Mouse (Mus musculus) lung, postnatal 0 days (tissue): Measurements from ENCODE around the gene Wfikkn1. TPM values are rescaled to one million over a fixed set of nuclear protein-coding genes. Genes with fewer than 3 reads are reported as not detected.
A peak's percentile ranks its signal among the peaks of the same experiment; 100 is the strongest.

Source experiments
- ATAC-seq: fragments of 200-750 bp; cut with Nextera tagmentation; 2 replicates; pipeline ENCODE4 v1.8.0; 2017; ENCODE audit warnings: moderate library complexity
- DNase-seq: peaks from one replicate; pipeline ENCODE4 v3.0.0-alpha.2; 2016; ENCODE audit warnings: low spot score
- H3K27ac ChIP-seq: fragments of 300-500 bp; sonication (generic); 2 replicates; pipeline ENCODE4 v1.5.1; 2014; ENCODE audit warnings: antibody characterized with exemption, mild to moderate bottlenecking, low read length, mixed read lengths
- H3K27me3 ChIP-seq: fragments of 300-500 bp; sonication (generic); replicated peaks from 2 replicates; pipeline ENCODE4 v1.6.1; 2014; ENCODE audit warnings: low read length, mixed read lengths; ENCODE audit not compliant: insufficient read depth
- H3K36me3 ChIP-seq: fragments of 300-500 bp; sonication (generic); 2 replicates; pipeline ENCODE4 v1.6.1; 2014; ENCODE audit warnings: low read length, mixed read lengths; ENCODE audit not compliant: insufficient read depth
- H3K4me1 ChIP-seq: fragments of 300-500 bp; sonication (generic); 2 replicates; pipeline ENCODE4 v1.6.1; 2014; ENCODE audit warnings: antibody characterized with exemption, low read depth, low read length, mixed read lengths; ENCODE audit not compliant: insufficient read depth
- H3K4me2 ChIP-seq: fragments of 300-500 bp; sonication (generic); replicated peaks from 2 replicates; pipeline ENCODE4 v1.6.1; 2014; ENCODE audit warnings: low read depth, mild to moderate bottlenecking, low read length, moderate library complexity, mixed read lengths
- H3K4me3 ChIP-seq: fragments of 300-500 bp; sonication (generic); 2 replicates; pipeline ENCODE4 v1.5.1; 2014; ENCODE audit warnings: low read depth, low read length
- H3K9ac ChIP-seq: fragments of 300-500 bp; sonication (generic); replicated peaks from 2 replicates; pipeline ENCODE4 v1.6.1; 2014; ENCODE audit warnings: low read depth, mild to moderate bottlenecking
- H3K9me3 ChIP-seq: fragments of 300-500 bp; sonication (generic); 2 replicates; pipeline ENCODE4 v1.6.1; 2016; ENCODE audit warnings: low read length, mixed read lengths
- CTCF ChIP-seq: IDR thresholded peaks from 2 replicates; pipeline ENCODE4 v1.5.1; 2016; ENCODE audit warnings: antibody characterized with exemption, mild to moderate bottlenecking
- EP300 ChIP-seq: IDR thresholded peaks from 2 replicates; pipeline ENCODE4 v1.6.1; 2016; ENCODE audit warnings: antibody characterized with exemption, mild to moderate bottlenecking, control low read depth
- WGBS: fragments of 180-500 bp; shearing (Covaris S2); extraction: QIAGEN DNeasy Blood & Tissue Kit; methylation state at CpG from one replicate; pipeline ENCODE4 v1.1.7; 2014; 5-methylcytosine and 5-hydroxymethylcytosine counted together
- polyA plus RNA-seq: library from polyadenylated mRNA; unstranded; fragments of >200 nt; fragmentation: Nextera tagmentation; extraction: Ambion mirVana; gene quantifications from 2 replicates; pipeline ENCODE4 v1.2.1, GENCODE M21; 2015

The Wfikkn1 gene
- polyA plus RNA-seq, 1 experiment from 2014 or later = 0.26 TPM

GRCm38 (mm10) chr17:25880913-25881641, 419 bp upstream of the Wfikkn1 start:
- Histone ChIP-seq H3K27me3 (no peaks in the 10 kb centered on the region), H3K36me3 (peaks cover 9% of the 10 kb centered on the region; the same call in 1 of the 2 replicates), H3K9ac (no peak overlapping the region), H3K27ac (no peak overlapping the region), H3K4me2 (no peak overlapping the region), H3K4me3 (no peak overlapping the region), H3K9me3 (no peaks in the 10 kb centered on the region), H3K4me1 (peaks cover 2% of the 10 kb centered on the region; the same call in 1 of the 2 replicates)
- TF ChIP-seq CTCF (no peak), EP300 (no peak)
- DNase-seq (no peak), ATAC-seq (no peak)
- WGBS = 25% methylated on average over 5 of the region's 5 CpGs

- Histone ChIP-seq H3K27ac (no peak overlapping the region), H3K4me3 (no peak overlapping the region), H3K9ac (no peak overlapping the region), H3K36me3 (peaks cover 9% of the 10 kb centered on the region; the same call in 1 of the 2 replicates), H3K27me3 (no peaks in the 10 kb centered on the region), H3K9me3 (no peaks in the 10 kb centered on the region), H3K4me1 (peaks cover 6% of the 10 kb centered on the region; the same call in 1 of the 2 replicates), H3K4me2 (no peak overlapping the region)
- no peak for DNase-seq
- TF ChIP-seq CTCF (no peak), EP300 (no peak)
- 76% methylated on average over 8 of the region's 8 CpGs for WGBS
- no peak for ATAC-seq
Observed at GRCm38 (mm10) chr17:25879750-25880149, 908 bp downstream of the Wfikkn1 start.

- TF ChIP-seq CTCF (peak; percentile 66), EP300 (no peak)
- 65% methylated on average over 4 of the region's 4 CpGs for WGBS
- Histone ChIP-seq H3K27me3 (no peaks in the 10 kb centered on the region), H3K4me2 (no peak overlapping the region), H3K4me1 (peaks cover 6% of the 10 kb centered on the region; the same call in 1 of the 2 replicates), H3K9ac (no peak overlapping the region), H3K36me3 (peaks cover 9% of the 10 kb centered on the region; the same call in 1 of the 2 replicates), H3K27ac (no peak overlapping the region), H3K4me3 (no peak overlapping the region), H3K9me3 (no peaks in the 10 kb centered on the region)
- DNase-seq (no peak), ATAC-seq (no peak)
Observed at GRCm38 (mm10) chr17:25879261-25879660, 1.4 kb downstream of the Wfikkn1 start.

GRCm38 (mm10) chr17:25878611-25879180, 2.0 kb downstream of the Wfikkn1 start:
- Histone ChIP-seq H3K27ac (no peak overlapping the region), H3K36me3 (peaks cover 6% of the 10 kb centered on the region; the same call in 1 of the 2 replicates), H3K4me3 (no peak overlapping the region), H3K9me3 (no peaks in the 10 kb centered on the region), H3K27me3 (no peaks in the 10 kb centered on the region), H3K9ac (no peak overlapping the region), H3K4me1 (peaks cover 6% of the 10 kb centered on the region; the same call in 1 of the 2 replicates), H3K4me2 (no peak overlapping the region)
- 93% methylated on average over 19 of the region's 19 CpGs for WGBS
- no peak for TF ChIP-seq CTCF
- TF ChIP-seq EP300 = no peak
- no peak for DNase-seq
- ATAC-seq = no peak

- Histone ChIP-seq H3K4me3 (no peak overlapping the region), H3K9me3 (no peaks in the 10 kb centered on the region), H3K27me3 (no peaks in the 10 kb centered on the region), H3K4me2 (no peak overlapping the region), H3K36me3 (no peaks in the 10 kb centered on the region; the same call in 1 of the 2 replicates), H3K27ac (no peak overlapping the region), H3K9ac (no peak overlapping the region), H3K4me1 (peaks cover 6% of the 10 kb centered on the region; the same call in 1 of the 2 replicates)
- 90% methylated on average over 32 of the region's 32 CpGs for WGBS
- no peak for TF ChIP-seq EP300
- no peak for TF ChIP-seq CTCF
- DNase-seq (no peak), ATAC-seq (no peak)
Observed at GRCm38 (mm10) chr17:25877741-25878610, 2.7 kb downstream of the Wfikkn1 start.

- H3K9ac ChIP-seq = no peak overlapping the region
- no peak overlapping the region for H3K4me2 ChIP-seq
- no peaks in the 10 kb centered on the region for H3K36me3 ChIP-seq
- H3K4me3 ChIP-seq = no peak overlapping the region
- ATAC-seq (no peak), DNase-seq (no peak)
- no peak overlapping the region for H3K27ac ChIP-seq
- H3K27me3 ChIP-seq = no peaks in the 10 kb centered on the region
- H3K4me1 ChIP-seq = peaks cover 6% of the 10 kb centered on the region; the same call in 1 of the 2 replicates
- WGBS = 93% methylated on average over 3 of the region's 3 CpGs
- TF ChIP-seq CTCF (no peak), EP300 (no peak)
- no peaks in the 10 kb centered on the region for H3K9me3 ChIP-seq
Observed at GRCm38 (mm10) chr17:25877025-25877424, 3.6 kb downstream of the Wfikkn1 start.
